In the genomic region with DNA sequence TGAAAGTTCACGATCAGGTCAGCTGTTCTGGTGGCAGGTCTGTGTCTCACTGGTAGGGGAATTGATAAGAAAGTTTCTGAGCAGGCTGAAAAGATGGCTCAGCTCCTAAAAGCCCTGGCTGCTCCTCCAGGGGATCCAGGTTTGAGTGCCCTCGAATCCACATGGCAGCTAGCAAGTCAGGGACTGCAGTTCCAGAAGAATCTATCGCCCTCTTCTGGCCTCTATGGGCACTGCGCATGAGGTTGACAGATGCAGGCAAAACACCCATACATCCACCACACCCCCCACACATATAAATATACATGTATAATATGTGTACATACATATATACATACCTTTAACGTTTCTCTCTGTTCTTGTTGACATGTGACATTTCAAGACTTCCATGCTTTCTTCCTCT, we compare ENCODE assay signal across 9 mouse cellular contexts. TPM values are rescaled to one million over a fixed set of nuclear protein-coding genes. Genes with fewer than 3 reads are reported as not detected.
A peak's percentile ranks its signal among the peaks of the same experiment; 100 is the strongest.
DNase-seq lines count a peak whose midpoint lies in the region; ATAC-seq lines count a peak whose summit lies in the region.
"Not testable (repeated sequence)": the region's sequence is repeated elsewhere in the genome, so short reads cannot be mapped to it uniquely, and the experiment has no call there.
"Had no signal": no experiment of that assay in that cellular context is flagged by ENCODE, and none has a peak within 500 bp of the region (broad histone marks: within the 10 kb centered on the region; RNA-seq: fewer than 3 reads in every experiment).

No protein-coding gene starts in this region.

- WGBS in embryonic facial prominence, embryonic 14.5 days = 23% methylated on average over 5 of the region's 5 CpGs
- 26% methylated on average over 5 of the region's 5 CpGs for WGBS in kidney, embryonic 14.5 days
- 15% methylated on average over 5 of the region's 5 CpGs for WGBS in limb, embryonic 11.5 days
- WGBS in midbrain, embryonic 15.5 days = 16% methylated on average over 5 of the region's 5 CpGs

- H3K9me3 ChIP-seq in embryonic facial prominence, embryonic 14.5 days (ENCODE audit: control insufficient read depth, low read length); kidney, embryonic 14.5 days (ENCODE audit: control insufficient read depth, low read length); limb, embryonic 11.5 days (ENCODE audit: control insufficient read depth, low read length); midbrain, embryonic 15.5 days: not testable (repeated sequence)

- DNase-seq in 3T3-L1 (ENCODE audit: low read depth, low spot score) = peak; percentile 81
- peak; percentile 37 to 45 for DNase-seq in adrenal gland, postnatal 4 days (ENCODE audit: low spot score in 2 of 2)
- DNase-seq in embryonic facial prominence, embryonic 14.5 days (ENCODE audit: low spot score) = peak; percentile 50
- DNase-seq in heart, adult 8-10 months (ENCODE audit: low spot score) = peak; percentile 66
- DNase-seq in limb, embryonic 11.5 days (ENCODE audit: low spot score) = peak; percentile 80
- peak; percentile 32 to 66 for DNase-seq in spleen, adult 18-20 months

- H3K36me3 ChIP-seq in embryonic facial prominence, embryonic 14.5 days (ENCODE audit: control insufficient read depth, insufficient read depth, low read length); kidney, embryonic 14.5 days (ENCODE audit: control insufficient read depth, insufficient read depth, low read length); limb, embryonic 11.5 days (ENCODE audit: control insufficient read depth, insufficient read depth, low read length); midbrain, embryonic 15.5 days (replicated peaks): not testable (repeated sequence)

- not testable (repeated sequence) for H3K9ac ChIP-seq in embryonic facial prominence, embryonic 14.5 days (ENCODE audit: low read depth, low read length); kidney, embryonic 14.5 days (ENCODE audit: low read depth, low read length); limb, embryonic 11.5 days (ENCODE audit: low read length); midbrain, embryonic 15.5 days

- not testable (repeated sequence) for H3K4me1 ChIP-seq in embryonic facial prominence, embryonic 14.5 days (ENCODE audit: control insufficient read depth, insufficient read depth, low read length); kidney, embryonic 14.5 days (ENCODE audit: control insufficient read depth, insufficient read depth, low read length); limb, embryonic 11.5 days (ENCODE audit: control insufficient read depth, insufficient read depth, low read length); midbrain, embryonic 15.5 days

- H3K4me3 ChIP-seq in embryonic facial prominence, embryonic 14.5 days (ENCODE audit: low read depth, low read length); kidney, embryonic 14.5 days (ENCODE audit: low read length); limb, embryonic 11.5 days (ENCODE audit: low read depth, low read length); midbrain, embryonic 15.5 days: not testable (repeated sequence)

- not testable (repeated sequence) for H3K27me3 ChIP-seq in embryonic facial prominence, embryonic 14.5 days (replicated peaks; ENCODE audit: control insufficient read depth, insufficient read depth, low read length); kidney, embryonic 14.5 days (ENCODE audit: control insufficient read depth, insufficient read depth, low read length); limb, embryonic 11.5 days (ENCODE audit: control insufficient read depth, insufficient read depth, low read length); midbrain, embryonic 15.5 days (replicated peaks)

- ATAC-seq in embryonic facial prominence, embryonic 14.5 days (ENCODE audit: low read depth); limb, embryonic 11.5 days (ENCODE audit: insufficient number of reproducible peaks, low FRiP score, low TSS enrichment, low read depth): not testable (repeated sequence)
- ATAC-seq in kidney, embryonic 14.5 days (ENCODE audit: low FRiP score, low TSS enrichment) = peak; percentile 41; the same call in 1 of the 2 replicates
- peak; percentile 58; the same call in 1 of the 2 replicates for ATAC-seq in midbrain, embryonic 15.5 days (replicated peaks)

- not testable (repeated sequence) for H3K27ac ChIP-seq in embryonic facial prominence, embryonic 14.5 days (replicated peaks; ENCODE audit: low read depth, low read length); kidney, embryonic 14.5 days (ENCODE audit: low read depth, low read length); limb, embryonic 11.5 days (replicated peaks; ENCODE audit: low read depth, low read length); midbrain, embryonic 15.5 days

- not testable (repeated sequence) for H3K4me2 ChIP-seq in embryonic facial prominence, embryonic 14.5 days (ENCODE audit: low read depth, low read length); kidney, embryonic 14.5 days (replicated peaks; ENCODE audit: low read depth, low read length); limb, embryonic 11.5 days (ENCODE audit: low read depth, severe bottlenecking); midbrain, embryonic 15.5 days

RNA-seq across cellular contexts. Expression of a gene that starts 14.7 kb away (rescaled TPM):
- not detected for total RNA-seq in adrenal gland, postnatal 4 days (2021)
- not detected in 2 replicates for polyA plus RNA-seq in embryonic facial prominence, embryonic 14.5 days (2014; fragmentation: Nextera tagmentation; extraction: Ambion mirVana)
- not detected for total RNA-seq in heart, adult 8-10 months (2022)
- not detected in 2 replicates for polyA plus RNA-seq in kidney, embryonic 14.5 days (2014; fragmentation: Nextera tagmentation; extraction: Ambion mirVana)
- not detected in 2 replicates for polyA plus RNA-seq in limb, embryonic 11.5 days (2014; fragmentation: Nextera tagmentation; extraction: Ambion mirVana)
- not detected in 2 replicates for polyA plus RNA-seq in midbrain, embryonic 15.5 days (2015; fragmentation: Nextera tagmentation; extraction: Ambion mirVana)
- polyA plus RNA-seq: limb, embryonic 12.5 days had no signal

RNA-seq across cellular contexts. Expression of a gene that starts 30.5 kb away (rescaled TPM):
- total RNA-seq in adrenal gland, postnatal 4 days (2021) = not detected
- polyA plus RNA-seq in embryonic facial prominence, embryonic 14.5 days (2014; fragmentation: Nextera tagmentation; extraction: Ambion mirVana) = not detected in 2 replicates
- total RNA-seq in heart, adult 8-10 months (2022) = not detected
- not detected in 2 replicates for polyA plus RNA-seq in kidney, embryonic 14.5 days (2014; fragmentation: Nextera tagmentation; extraction: Ambion mirVana)
- polyA plus RNA-seq in limb, embryonic 11.5 days (2014; fragmentation: Nextera tagmentation; extraction: Ambion mirVana) = not detected in 2 replicates
- not detected in 2 replicates for polyA plus RNA-seq in midbrain, embryonic 15.5 days (2015; fragmentation: Nextera tagmentation; extraction: Ambion mirVana)
- polyA plus RNA-seq: limb, embryonic 12.5 days had no signal
